Mouse (Mus musculus) limb, embryonic 12.5 days (tissue): ENCODE data around the gene Cntnap2. TPM values are rescaled to one million over a fixed set of nuclear protein-coding genes. Genes with fewer than 3 reads are reported as not detected.

Experiments used
- ATAC-seq: fragments of 200-750 bp; cut with Nextera tagmentation; 2 replicates; pipeline ENCODE4 v1.8.0; 2017; ENCODE audit warnings: low read depth, moderate TSS enrichment; ENCODE audit not compliant: insufficient number of reproducible peaks, insufficient read depth, low FRiP score, low TSS enrichment
- H3K27ac ChIP-seq: fragments of 300-500 bp; sonication (generic); 2 replicates; pipeline ENCODE4 v1.5.1; 2016; ENCODE audit warnings: mild to moderate bottlenecking, moderate library complexity
- H3K27me3 ChIP-seq: fragments of 300-500 bp; sonication (generic); 2 replicates; pipeline ENCODE4 v1.6.1; 2016; ENCODE audit warnings: mild to moderate bottlenecking, moderate library complexity
- H3K36me3 ChIP-seq: fragments of 300-500 bp; sonication (generic); 2 replicates; pipeline ENCODE4 v1.6.1; 2016; ENCODE audit warnings: mild to moderate bottlenecking, moderate library complexity
- H3K4me1 ChIP-seq: fragments of 300-500 bp; sonication (generic); replicated peaks from 2 replicates; pipeline ENCODE4 v1.6.1; 2016
- H3K4me2 ChIP-seq: fragments of 300-500 bp; sonication (generic); 2 replicates; pipeline ENCODE4 v1.6.1; 2016; ENCODE audit warnings: mild to moderate bottlenecking, moderate library complexity
- H3K4me3 ChIP-seq: fragments of 300-500 bp; sonication (generic); replicated peaks from 2 replicates; pipeline ENCODE4 v1.5.1; 2016; ENCODE audit warnings: mild to moderate bottlenecking
- H3K9ac ChIP-seq: fragments of 300-500 bp; sonication (generic); replicated peaks from 2 replicates; pipeline ENCODE4 v1.6.1; 2016; ENCODE audit warnings: mild to moderate bottlenecking, moderate library complexity
- H3K9me3 ChIP-seq: fragments of 300-500 bp; sonication (generic); 2 replicates; pipeline ENCODE4 v1.6.1; 2016; ENCODE audit warnings: mild to moderate bottlenecking, moderate library complexity
- WGBS: fragments of 180-500 bp; shearing (Covaris S2); methylation state at CpG from one replicate; pipeline ENCODE4 v1.1.7; 2016; 5-methylcytosine and 5-hydroxymethylcytosine counted together
- polyA plus RNA-seq: library from polyadenylated mRNA; unstranded; fragments of >200 nt; fragmentation: Nextera tagmentation; extraction: Ambion mirVana; gene quantifications from 2 replicates; pipeline ENCODE4 v1.2.1, GENCODE M21; 2016

Cntnap2 gene
- polyA plus RNA-seq, 1 experiment from 2014 or later: 1.6 TPM

GRCm38 (mm10) chr6:45945144-45945985 is 886.2 kb downstream of the Cntnap2 start:
- Histone ChIP-seq H3K27me3 (no peaks in the 10 kb centered on the region), H3K9ac (no peak overlapping the region), H3K4me1 (no peaks in the 10 kb centered on the region), H3K27ac (no peak overlapping the region), H3K4me3 (no peak overlapping the region), H3K9me3 (no peaks in the 10 kb centered on the region), H3K36me3 (no peaks in the 10 kb centered on the region), H3K4me2 (no peak overlapping the region)
- WGBS: 87% methylated on average over 3 of the region's 3 CpGs
- no peak for ATAC-seq

- no peaks in the 10 kb centered on the region for H3K27me3 ChIP-seq
- no peak for ATAC-seq
- H3K36me3 ChIP-seq: no peaks in the 10 kb centered on the region
- no peak overlapping the region for H3K4me2 ChIP-seq
- no peak overlapping the region for H3K9ac ChIP-seq
- no peaks in the 10 kb centered on the region for H3K4me1 ChIP-seq
- no peaks in the 10 kb centered on the region for H3K9me3 ChIP-seq
- H3K27ac ChIP-seq: no peak overlapping the region
- no peak overlapping the region for H3K4me3 ChIP-seq
Observed at GRCm38 (mm10) chr6:45954773-45955172, 895.6 kb downstream of the Cntnap2 start.

GRCm38 (mm10) chr6:45964494-45964893 is 905.3 kb downstream of the Cntnap2 start:
- Histone ChIP-seq H3K36me3 (no peaks in the 10 kb centered on the region), H3K9ac (no peak overlapping the region), H3K4me2 (no peak overlapping the region), H3K27ac (no peak overlapping the region), H3K9me3 (no peaks in the 10 kb centered on the region), H3K4me3 (no peak overlapping the region), H3K4me1 (no peaks in the 10 kb centered on the region), H3K27me3 (no peaks in the 10 kb centered on the region)
- no peak for ATAC-seq
- WGBS: 79% methylated on average over 1 of the region's 1 CpGs

- Histone ChIP-seq H3K4me1 (no peaks in the 10 kb centered on the region), H3K27ac (no peak overlapping the region), H3K9me3 (no peaks in the 10 kb centered on the region), H3K4me2 (no peak overlapping the region), H3K36me3 (no peaks in the 10 kb centered on the region), H3K4me3 (no peak overlapping the region), H3K9ac (no peak overlapping the region), H3K27me3 (no peaks in the 10 kb centered on the region)
- WGBS: 62% methylated on average over 6 of the region's 6 CpGs
- no peak for ATAC-seq
Observed at GRCm38 (mm10) chr6:45974471-45975154, 915.5 kb downstream of the Cntnap2 start.

- no peak overlapping the region for H3K4me3 ChIP-seq
- H3K27ac ChIP-seq: no peak overlapping the region
- no peak overlapping the region for H3K9ac ChIP-seq
- H3K4me1 ChIP-seq: no peaks in the 10 kb centered on the region
- WGBS: 94% methylated on average over 2 of the region's 2 CpGs
- H3K27me3 ChIP-seq: no peaks in the 10 kb centered on the region
- H3K36me3 ChIP-seq: no peaks in the 10 kb centered on the region
- no peak overlapping the region for H3K4me2 ChIP-seq
- no peaks in the 10 kb centered on the region for H3K9me3 ChIP-seq
- no peak for ATAC-seq
Observed at GRCm38 (mm10) chr6:45979171-45979570, 920.0 kb downstream of the Cntnap2 start.

GRCm38 (mm10) chr6:45988051-45988450 is 928.9 kb downstream of the Cntnap2 start:
- H3K36me3 ChIP-seq: no peaks in the 10 kb centered on the region
- H3K9me3 ChIP-seq: no peaks in the 10 kb centered on the region
- no peaks in the 10 kb centered on the region for H3K27me3 ChIP-seq
- H3K4me2 ChIP-seq: no peak overlapping the region
- H3K9ac ChIP-seq: no peak overlapping the region
- WGBS: 93% methylated on average over 3 of the region's 3 CpGs
- no peaks in the 10 kb centered on the region for H3K4me1 ChIP-seq
- no peak overlapping the region for H3K4me3 ChIP-seq
- no peak for ATAC-seq
- no peak overlapping the region for H3K27ac ChIP-seq

GRCm38 (mm10) chr6:45991086-45991485 is 931.9 kb downstream of the Cntnap2 start:
- Histone ChIP-seq H3K9me3 (no peaks in the 10 kb centered on the region), H3K36me3 (no peaks in the 10 kb centered on the region), H3K27ac (no peak overlapping the region), H3K27me3 (no peaks in the 10 kb centered on the region), H3K4me3 (no peak overlapping the region), H3K4me1 (no peaks in the 10 kb centered on the region), H3K4me2 (no peak overlapping the region), H3K9ac (no peak overlapping the region)
- no peak for ATAC-seq
- WGBS: 88% methylated on average over 1 of the region's 1 CpGs

GRCm38 (mm10) chr6:46022515-46023143 is 963.5 kb downstream of the Cntnap2 start:
- 79% methylated on average over 2 of the region's 2 CpGs for WGBS

GRCm38 (mm10) chr6:46031821-46032594 is 972.9 kb downstream of the Cntnap2 start:
- WGBS: 76% methylated on average over 2 of the region's 2 CpGs
- no peak for ATAC-seq
- Histone ChIP-seq H3K36me3 (no peaks in the 10 kb centered on the region), H3K4me3 (no peak overlapping the region), H3K9ac (no peak overlapping the region), H3K27me3 (no peaks in the 10 kb centered on the region), H3K4me1 (no peaks in the 10 kb centered on the region), H3K4me2 (no peak overlapping the region), H3K9me3 (no peaks in the 10 kb centered on the region), H3K27ac (no peak overlapping the region)

More at GRCm38 (mm10) chr6:46022515-46023143, 963.5 kb downstream of the Cntnap2 start:
- H3K4me3 ChIP-seq: no peak overlapping the region
- H3K27me3 ChIP-seq: no peaks in the 10 kb centered on the region
- no peak overlapping the region for H3K4me2 ChIP-seq
- H3K4me1 ChIP-seq: no peaks in the 10 kb centered on the region
- no peaks in the 10 kb centered on the region for H3K36me3 ChIP-seq
- H3K9me3 ChIP-seq: no peaks in the 10 kb centered on the region
- no peak overlapping the region for H3K9ac ChIP-seq
- ATAC-seq: no peak
- no peak overlapping the region for H3K27ac ChIP-seq

GRCm38 (mm10) chr6:46033108-46033507 is 974.0 kb downstream of the Cntnap2 start:
- H3K9me3 ChIP-seq: no peaks in the 10 kb centered on the region
- no peak overlapping the region for H3K4me3 ChIP-seq
- no peak overlapping the region for H3K4me2 ChIP-seq
- 75% methylated on average over 2 of the region's 2 CpGs for WGBS
- no peaks in the 10 kb centered on the region for H3K27me3 ChIP-seq
- H3K27ac ChIP-seq: no peak overlapping the region
- H3K4me1 ChIP-seq: no peaks in the 10 kb centered on the region
- ATAC-seq: no peak
- no peaks in the 10 kb centered on the region for H3K36me3 ChIP-seq
- H3K9ac ChIP-seq: no peak overlapping the region

GRCm38 (mm10) chr6:46040671-46041070 is 981.5 kb downstream of the Cntnap2 start:
- WGBS: 90% methylated on average over 4 of the region's 4 CpGs
- Histone ChIP-seq H3K9ac (no peak overlapping the region), H3K27me3 (no peaks in the 10 kb centered on the region), H3K27ac (no peak overlapping the region), H3K4me3 (no peak overlapping the region), H3K4me2 (no peak overlapping the region), H3K9me3 (no peaks in the 10 kb centered on the region), H3K4me1 (no peaks in the 10 kb centered on the region), H3K36me3 (no peaks in the 10 kb centered on the region)
- ATAC-seq: no peak
